Mouse (Mus musculus) erythroblast, embryonic 14.5 days (primary cell): Measurements from ENCODE around the gene Olfr651. TPM values are rescaled to one million over a fixed set of nuclear protein-coding genes. Genes with fewer than 3 reads are reported as not detected.
"Not testable (repeated sequence)": the region's sequence is repeated elsewhere in the genome, so short reads cannot be mapped to it uniquely, and the experiment has no call there.

ENCODE experiments used
- H3K27me3 ChIP-seq: 2 replicates; pipeline ENCODE4 v1.6.1; 2012; ENCODE audit warnings: inconsistent platforms; ENCODE audit not compliant: control insufficient read depth
- H3K36me3 ChIP-seq: 2 replicates; pipeline ENCODE4 v1.6.1; 2012; ENCODE audit warnings: mild to moderate bottlenecking, inconsistent platforms; ENCODE audit not compliant: control insufficient read depth
- H3K4me1 ChIP-seq: 2 replicates; pipeline ENCODE4 v1.6.1; 2012; ENCODE audit warnings: inconsistent platforms; ENCODE audit not compliant: control insufficient read depth
- H3K4me3 ChIP-seq: replicated peaks from 2 replicates; pipeline ENCODE3; 2012; ENCODE audit warnings: moderate library complexity, mild to moderate bottlenecking, inconsistent platforms
- H3K9me3 ChIP-seq: 2 replicates; pipeline ENCODE4 v1.6.1; 2012; ENCODE audit warnings: low read length, inconsistent platforms, mixed read lengths; ENCODE audit not compliant: control insufficient read depth
- GATA1 ChIP-seq: IDR thresholded peaks from 2 replicates; pipeline ENCODE4 v1.6.1; 2012; ENCODE audit warnings: low read length, inconsistent platforms, mixed read lengths
- TAL1 ChIP-seq: IDR thresholded peaks from 3 replicates; pipeline ENCODE4 v1.6.1; 2012; ENCODE audit warnings: low read length, inconsistent platforms, mixed read lengths
- polyA plus RNA-seq: library from polyadenylated mRNA; stranded (reverse); fragments of >175 nt; gene quantifications from 2 replicates; pipeline ENCODE4 v1.2.3, GENCODE M21; 2012

The Olfr651 gene
- not detected in 2 replicates for polyA plus RNA-seq

DNA sequence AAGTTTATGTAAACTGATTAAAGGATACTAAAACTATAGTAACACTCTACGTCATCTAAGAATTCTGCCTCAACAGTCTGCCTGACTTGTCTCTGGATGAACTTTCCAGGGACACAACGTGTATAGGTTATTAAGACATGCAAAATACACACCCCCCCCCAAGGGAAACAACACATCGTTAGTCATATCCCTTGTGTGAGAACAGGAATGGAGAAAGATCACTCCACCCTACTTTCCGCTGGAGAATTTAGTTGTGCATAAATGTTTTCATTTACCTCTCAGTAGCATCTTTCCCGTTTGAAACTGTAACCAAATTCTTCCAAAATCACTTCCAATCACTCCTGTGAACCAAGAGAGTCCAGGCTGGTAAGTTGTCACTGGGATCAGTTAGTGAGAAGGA, at the start of gene Olfr651:
Gene Olfr651 (plus strand): TSS at position 301 of the 400 bp plus-strand sequence.
- no peaks in the 10 kb centered on the region for H3K27me3 ChIP-seq
- H3K4me3 ChIP-seq = no peak within 1 kb of the TSS
- H3K4me1 ChIP-seq = no peaks in the 10 kb centered on the region
- peaks cover 2% of the 10 kb centered on the region; the same call in 1 of the 2 replicates for H3K9me3 ChIP-seq
- TF ChIP-seq TAL1 (no peak), GATA1 (no peak)
- H3K36me3 ChIP-seq = no peaks in the 10 kb centered on the region

DNA sequence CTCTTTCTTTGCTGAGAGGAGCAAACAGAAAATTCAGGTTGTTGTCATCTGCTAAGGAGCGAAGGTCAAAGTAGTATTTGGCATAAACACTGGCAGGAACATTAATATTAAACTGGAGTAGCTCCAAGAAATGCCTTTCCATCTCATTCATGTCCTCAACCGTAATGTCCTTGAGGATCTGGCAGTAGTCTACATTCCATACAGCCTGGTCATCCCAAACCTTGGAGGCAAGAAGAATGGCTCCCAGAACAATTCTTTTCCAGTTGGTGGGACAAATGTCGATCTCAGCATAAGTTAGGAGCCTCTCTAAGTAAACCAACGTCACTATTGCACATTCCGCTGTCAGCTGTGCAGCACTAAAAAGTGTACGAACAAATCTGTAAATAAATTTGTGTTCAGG, 48.7 kb upstream of the Olfr651 start:
- H3K27me3 ChIP-seq, H3K4me1 ChIP-seq, H3K36me3 ChIP-seq, H3K9me3 ChIP-seq, H3K4me3 ChIP-seq: not testable (repeated sequence)

DNA sequence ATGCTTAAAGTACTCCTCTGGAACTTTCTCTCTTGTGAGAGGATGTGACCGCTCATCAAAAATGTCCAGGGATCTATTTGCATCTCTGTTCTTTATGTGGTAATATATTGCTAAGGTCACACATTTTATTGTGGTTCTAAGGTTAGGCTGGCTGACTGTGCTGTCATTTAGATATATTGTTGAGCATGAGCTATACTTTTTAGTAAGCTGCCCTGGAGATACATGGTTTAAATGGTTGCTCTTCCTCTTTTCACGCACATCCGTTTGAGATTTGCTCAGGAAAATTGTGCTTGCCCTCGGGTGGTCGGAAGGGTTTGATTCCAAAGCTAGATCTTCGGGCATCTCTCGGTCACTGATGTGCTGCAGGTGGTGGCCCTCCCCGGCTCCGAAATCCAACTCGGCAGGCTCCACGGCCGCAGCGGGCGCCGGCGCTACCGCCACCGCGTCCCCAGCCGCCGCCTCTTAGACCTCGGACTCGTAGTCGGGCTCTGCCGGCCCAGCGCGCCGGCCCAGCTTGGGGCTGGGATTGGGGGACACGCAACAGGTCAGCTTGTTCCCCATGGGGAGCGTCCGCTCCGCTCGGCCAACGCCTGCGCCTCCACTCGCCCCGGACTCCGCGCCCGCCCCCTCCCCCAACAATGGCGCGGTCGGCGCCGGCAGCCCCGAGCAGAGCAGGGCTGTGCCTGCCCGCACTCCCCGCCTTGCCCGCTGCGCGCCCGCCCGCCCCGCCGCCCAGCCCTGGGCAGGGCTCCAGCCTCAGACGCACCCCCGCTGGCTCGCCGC, 48.2 kb upstream of the Olfr651 start:
- no peak for TF ChIP-seq GATA1
- no peak for TF ChIP-seq TAL1
- peaks cover 4% of the 10 kb centered on the region; the same call in 1 of the 2 replicates for H3K27me3 ChIP-seq
- no peak overlapping the region for H3K4me3 ChIP-seq
- H3K9me3 ChIP-seq = no peaks in the 10 kb centered on the region
- H3K36me3 ChIP-seq = no peaks in the 10 kb centered on the region
- H3K4me1 ChIP-seq = no peaks in the 10 kb centered on the region

DNA sequence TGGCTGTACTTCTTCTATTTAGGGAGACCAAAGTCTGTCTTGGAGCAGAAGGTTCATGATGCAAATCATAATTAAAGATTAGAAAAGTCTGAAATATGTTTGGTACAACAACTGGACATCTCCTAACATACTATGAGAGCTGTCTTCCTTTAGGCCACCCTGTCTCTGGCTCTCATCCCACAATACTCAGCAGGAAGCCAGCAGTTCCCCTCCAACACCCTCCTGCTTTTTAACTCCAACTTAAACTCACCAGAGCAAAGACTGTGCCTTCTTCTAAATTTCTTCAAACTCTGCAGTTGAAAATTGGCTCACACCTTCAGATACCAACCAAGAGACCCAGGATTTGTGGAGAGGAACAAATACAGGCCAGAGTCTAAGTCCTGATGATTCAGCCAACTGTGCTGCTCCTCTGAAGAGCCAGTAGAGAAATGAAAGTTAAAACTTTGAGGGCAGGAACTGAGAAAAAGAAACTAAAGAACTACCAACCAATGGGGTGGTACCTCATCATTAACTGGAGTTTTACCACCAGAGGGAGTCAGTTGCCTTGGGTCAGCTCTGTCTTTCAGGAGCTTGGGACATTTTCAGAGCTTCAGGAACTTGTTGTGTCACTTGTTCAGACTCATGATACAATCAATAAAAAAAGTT, 42.4 kb upstream of the Olfr651 start, which contains the start of gene Trim30d:
Gene Trim30d (minus strand): TSS at position 429 of the 645 bp plus-strand sequence.
- H3K27me3 ChIP-seq, H3K4me1 ChIP-seq, H3K36me3 ChIP-seq, H3K9me3 ChIP-seq, H3K4me3 ChIP-seq: not testable (repeated sequence)

DNA sequence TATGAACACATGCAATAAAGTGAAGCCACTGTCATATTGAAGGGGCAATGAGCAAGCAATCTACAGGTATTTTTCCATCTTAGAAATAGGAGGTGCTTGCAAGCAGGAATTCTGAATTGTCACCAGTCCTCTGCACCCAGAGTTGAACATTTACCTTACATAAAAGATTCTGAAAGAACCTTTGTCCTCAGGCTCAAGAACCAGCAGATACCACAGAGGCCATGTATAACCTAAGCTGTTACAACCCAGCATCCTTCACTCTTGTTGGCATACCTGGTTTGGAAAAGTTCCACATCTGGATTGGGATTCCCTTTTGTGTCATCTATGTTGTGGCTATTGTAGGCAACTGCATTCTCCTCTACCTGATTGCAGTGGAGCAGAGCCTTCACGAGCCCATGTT, 2.8 kb downstream of the Olfr651 start:
- Histone ChIP-seq H3K4me1 (no peaks in the 10 kb centered on the region), H3K9me3 (no peaks in the 10 kb centered on the region; the same call in 1 of the 2 replicates), H3K27me3 (no peaks in the 10 kb centered on the region), H3K36me3 (no peaks in the 10 kb centered on the region), H3K4me3 (no peak overlapping the region)
- TF ChIP-seq TAL1 (no peak), GATA1 (no peak)

DNA sequence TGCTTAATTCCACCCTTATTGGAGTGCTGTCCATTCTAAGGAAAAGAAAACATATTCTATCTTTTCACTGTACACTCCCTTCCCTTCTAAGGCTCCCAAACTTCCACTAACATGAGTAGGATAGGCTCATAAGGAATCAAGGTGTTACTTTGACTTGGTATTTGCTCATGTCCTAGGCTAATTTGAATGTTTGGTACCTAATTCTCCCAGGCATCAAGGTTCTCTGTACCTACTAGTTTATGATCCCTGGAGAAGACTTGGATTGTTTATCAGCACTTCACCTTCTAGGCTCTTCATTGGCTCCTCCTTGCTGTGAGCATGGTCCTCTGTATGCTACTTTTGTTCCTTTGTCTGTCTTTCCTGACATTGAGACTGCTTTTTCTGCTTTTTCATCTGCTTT, 10.7 kb downstream of the Olfr651 start, which contains the start of gene Olfr652:
Gene Olfr652 (plus strand): TSS at position 301 of the 400 bp plus-strand sequence.
- no peak for TF ChIP-seq GATA1
- TF ChIP-seq TAL1 = no peak
- no peaks in the 10 kb centered on the region for H3K27me3 ChIP-seq
- H3K4me3 ChIP-seq = no peak within 1 kb of the TSS
- H3K36me3 ChIP-seq = no peaks in the 10 kb centered on the region
- no peaks in the 10 kb centered on the region for H3K9me3 ChIP-seq
- no peaks in the 10 kb centered on the region for H3K4me1 ChIP-seq

DNA sequence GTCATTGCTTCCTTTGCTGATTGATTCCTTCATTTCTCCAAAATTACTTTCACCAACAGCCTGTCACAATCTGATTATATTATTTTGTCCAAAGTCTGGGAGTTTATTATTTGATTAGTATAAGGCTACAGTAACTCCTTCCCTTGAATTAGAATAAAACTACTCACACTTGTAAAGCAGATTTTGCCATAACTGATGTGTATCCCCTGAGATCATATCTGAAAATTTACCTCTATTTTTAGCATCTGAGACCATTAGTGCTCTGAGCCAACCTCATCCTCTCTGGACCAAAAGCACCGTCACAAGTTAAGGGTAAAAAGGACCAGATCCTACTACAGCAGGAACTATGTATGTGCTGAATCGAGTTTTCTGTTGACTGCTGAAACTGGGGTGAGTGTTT, 27.1 kb downstream of the Olfr651 start, which contains the start of gene Olfr653:
Gene Olfr653 (plus strand): TSS at position 301 of the 400 bp plus-strand sequence.
- Histone ChIP-seq H3K27me3 (no peaks in the 10 kb centered on the region), H3K9me3 (peaks cover 5% of the 10 kb centered on the region), H3K4me1 (no peaks in the 10 kb centered on the region), H3K36me3 (no peaks in the 10 kb centered on the region), H3K4me3 (no peak within 1 kb of the TSS)
- TF ChIP-seq TAL1 (no peak), GATA1 (no peak)

DNA sequence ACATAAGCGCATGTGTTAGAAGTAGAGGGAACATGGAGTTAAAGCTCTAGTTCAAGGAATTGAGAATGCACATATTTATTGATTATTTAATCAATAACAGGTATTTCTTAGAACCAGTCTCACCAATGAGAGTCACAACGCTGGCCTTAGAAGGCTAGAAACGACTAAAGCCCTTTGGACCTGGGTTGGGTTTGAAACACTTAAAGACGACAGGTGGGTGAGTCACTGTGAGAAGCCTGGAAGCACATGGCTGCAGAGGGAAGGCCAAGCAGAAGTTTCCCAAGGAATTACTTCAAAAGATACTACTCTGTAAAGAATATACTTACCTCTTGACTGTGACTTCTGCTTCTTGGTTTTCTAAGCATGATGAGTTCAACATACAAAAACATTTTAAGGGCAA, 30.9 kb downstream of the Olfr651 start:
- H3K4me3 ChIP-seq = no peak overlapping the region
- TF ChIP-seq TAL1 = no peak
- TF ChIP-seq GATA1 = no peak
- no peaks in the 10 kb centered on the region for H3K36me3 ChIP-seq
- no peaks in the 10 kb centered on the region for H3K27me3 ChIP-seq
- no peaks in the 10 kb centered on the region for H3K4me1 ChIP-seq
- peaks cover 5% of the 10 kb centered on the region for H3K9me3 ChIP-seq

DNA sequence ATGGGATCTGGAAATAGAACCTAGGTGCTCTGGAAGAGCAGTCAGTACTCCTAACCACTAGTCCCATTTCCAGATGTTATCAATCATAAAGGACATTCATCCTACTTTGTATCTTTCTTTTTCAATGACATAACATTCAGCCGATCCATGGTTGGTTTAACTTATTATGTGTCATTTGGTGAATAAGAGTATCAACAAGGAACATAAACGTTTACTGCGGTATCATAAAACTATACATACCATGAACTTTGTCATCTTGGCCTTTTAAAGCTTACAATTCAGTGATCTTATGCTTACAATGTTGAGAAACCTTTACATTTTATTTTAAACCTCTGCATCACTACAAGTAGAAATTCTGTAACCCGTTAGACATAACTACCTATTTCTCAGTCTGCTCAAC, 31.5 kb downstream of the Olfr651 start:
- Histone ChIP-seq H3K36me3 (no peaks in the 10 kb centered on the region), H3K4me1 (no peaks in the 10 kb centered on the region), H3K27me3 (no peaks in the 10 kb centered on the region), H3K9me3 (peaks cover 5% of the 10 kb centered on the region), H3K4me3 (no peak overlapping the region)
- no peak for TF ChIP-seq TAL1
- TF ChIP-seq GATA1 = no peak
